Mouse (Mus musculus) kidney, postnatal 36 days (tissue): Measurements from ENCODE around the gene Sfxn5.

Source experiments
- DNase-seq, 2 experiments: peaks; one replicate each; pipeline ENCODE4 v3.0.0; 2021 to 2022; ENCODE audit warnings: mixed read lengths in 2 of 2

Sfxn5 gene

DNA sequence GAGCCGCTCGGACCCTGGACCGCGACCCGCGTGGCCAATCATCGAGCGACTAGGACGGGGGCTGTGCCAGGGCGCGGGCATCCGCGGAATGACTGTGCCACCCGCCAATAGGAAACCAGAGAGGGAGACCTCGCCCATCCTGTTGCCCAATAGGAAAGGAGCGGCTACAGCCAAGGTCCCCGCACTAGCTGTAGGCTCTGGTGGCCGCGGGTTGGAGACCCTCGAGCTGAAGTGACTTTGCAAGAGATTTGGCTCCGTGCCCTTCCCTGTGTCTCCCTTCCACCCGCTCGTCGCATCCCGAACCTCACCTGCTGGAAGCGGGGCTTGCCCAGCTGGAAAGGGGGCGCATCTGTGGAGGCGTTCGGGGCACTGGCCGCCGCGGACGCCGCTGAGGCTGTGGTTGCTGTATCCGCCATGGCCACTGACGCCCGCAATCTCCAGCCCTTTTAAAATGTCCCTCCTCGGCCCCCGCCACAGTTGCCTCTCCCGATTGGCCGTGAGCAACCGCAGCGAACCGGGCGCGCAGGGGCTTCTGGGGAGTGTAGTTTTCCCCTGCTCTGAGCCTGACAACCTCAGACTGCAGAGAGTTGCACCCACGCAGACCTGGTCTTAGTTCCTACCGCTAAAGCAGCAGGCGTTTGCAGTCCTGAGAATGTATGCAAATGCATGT is at the start of gene Sfxn5:
TSS of gene Sfxn5 (minus strand) at position 423 of the 670 bp plus-strand sequence.
- peak; percentile 96 to 98 for DNase-seq

- no peak for DNase-seq
Measured at GRCm38 (mm10) chr6:85382791-85383190, 49.6 kb upstream of the Sfxn5 start.

GRCm38 (mm10) chr6:85381648-85382020 is 48.4 kb upstream of the Sfxn5 start:
- no peak for DNase-seq

GRCm38 (mm10) chr6:85380901-85381647 is 47.9 kb upstream of the Sfxn5 start:
- no peak for DNase-seq

DNA sequence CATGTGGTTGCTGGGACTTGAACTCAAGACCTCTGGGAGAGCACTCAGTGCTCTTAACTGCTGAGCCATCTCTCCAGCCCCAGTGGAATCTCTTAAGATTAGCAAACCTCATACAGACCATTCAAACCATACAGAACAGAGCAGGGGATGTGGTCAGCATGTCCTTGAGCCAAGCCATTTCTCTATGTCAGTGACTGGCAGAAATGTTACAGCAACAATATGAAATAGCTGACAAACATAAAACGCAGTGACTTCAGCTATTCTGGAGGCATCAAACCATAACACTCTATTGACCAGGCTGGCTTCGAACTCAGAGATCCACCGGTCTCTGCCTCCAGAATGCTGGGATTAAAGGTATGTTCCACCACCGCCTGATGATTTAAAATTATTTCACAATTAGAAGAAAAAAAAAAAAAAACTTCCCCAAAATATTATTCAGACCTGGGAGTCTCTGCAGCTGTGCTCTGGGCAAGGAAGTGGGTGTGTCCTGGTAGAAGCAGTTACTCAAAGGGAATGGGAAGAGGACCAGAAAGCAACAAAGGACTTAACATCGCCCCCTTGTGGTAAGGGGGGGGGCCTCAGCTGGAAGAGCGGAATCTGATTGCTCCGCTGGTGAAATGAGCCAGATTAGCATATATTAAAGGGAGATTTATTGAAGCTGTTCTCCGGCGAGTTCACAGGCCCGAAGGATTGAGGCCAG is 47.1 kb upstream of the Sfxn5 start:
- peak; percentile 91 for DNase-seq

DNA sequence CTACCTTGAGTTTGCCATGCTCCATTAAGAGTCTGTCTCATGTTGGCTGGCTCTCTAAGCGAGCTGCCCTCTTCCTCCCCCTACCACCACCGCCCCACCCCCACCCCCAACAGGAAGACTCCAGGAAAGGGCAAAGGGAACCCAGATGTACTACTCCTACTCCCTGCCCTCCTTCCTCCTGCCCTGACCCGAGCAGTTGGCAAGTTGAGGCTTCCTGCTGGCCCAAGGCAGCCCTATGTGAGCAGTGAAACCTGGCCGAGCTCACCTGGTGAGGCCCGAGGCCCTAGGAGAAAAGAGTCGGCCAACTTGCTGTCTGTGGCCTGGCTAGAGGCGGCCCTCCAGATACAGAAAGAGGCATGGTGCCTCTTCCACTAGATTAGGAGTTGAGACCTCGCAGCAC is 45.4 kb upstream of the Sfxn5 start:
- DNase-seq = peak in 1 of 2 experiments; percentile 53

DNA sequence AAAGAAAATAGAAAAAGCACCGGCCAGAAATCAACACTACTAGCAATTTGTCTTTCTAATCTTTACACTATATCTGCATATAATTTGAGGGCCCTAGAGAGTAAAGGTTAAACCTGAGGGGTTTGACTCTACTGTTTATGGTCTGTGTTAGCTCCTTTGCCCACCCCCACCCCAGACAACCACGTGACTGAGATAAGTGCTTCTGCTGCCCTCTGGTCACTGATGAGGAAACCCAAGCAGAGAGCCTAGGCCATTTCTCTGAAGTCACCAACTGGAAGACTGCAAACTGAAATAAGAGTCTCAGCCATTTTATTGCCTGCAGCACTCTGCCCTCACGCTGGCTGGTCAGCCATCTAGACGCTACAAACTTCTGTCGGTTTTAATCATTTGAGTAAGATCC is 44.7 kb upstream of the Sfxn5 start:
- DNase-seq = no peak

DNA sequence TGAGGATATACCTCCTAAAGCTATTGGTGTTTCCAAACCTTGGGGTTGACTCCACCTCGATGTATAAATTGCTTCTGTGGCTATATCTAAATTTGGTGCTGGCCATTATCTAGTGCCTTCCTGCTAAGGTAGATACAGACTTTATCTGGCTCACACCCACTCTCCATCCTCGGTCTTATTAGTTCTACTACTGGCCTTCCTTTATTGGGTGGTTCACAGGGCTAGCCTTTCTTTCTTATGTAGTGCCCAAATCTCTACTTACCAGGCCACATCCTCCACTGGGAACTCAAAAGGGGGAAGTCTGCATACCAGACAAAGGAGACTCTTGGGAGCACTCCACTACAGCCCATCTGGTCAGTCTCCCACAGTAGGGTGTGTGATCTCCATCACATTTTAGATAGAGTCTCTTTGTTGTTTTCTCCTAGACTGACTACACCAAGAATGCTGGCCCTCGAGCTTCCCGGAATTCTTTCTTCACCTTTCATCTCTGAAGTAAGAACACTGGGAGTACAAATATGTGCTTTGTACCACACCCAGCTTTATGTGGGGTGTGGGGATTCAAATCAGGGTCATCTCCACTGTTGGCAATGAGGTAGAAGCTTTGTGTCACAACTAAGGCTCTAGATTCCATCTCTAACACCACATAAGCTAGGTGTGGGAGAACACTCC is 44.0 kb upstream of the Sfxn5 start:
- DNase-seq = no peak

DNA sequence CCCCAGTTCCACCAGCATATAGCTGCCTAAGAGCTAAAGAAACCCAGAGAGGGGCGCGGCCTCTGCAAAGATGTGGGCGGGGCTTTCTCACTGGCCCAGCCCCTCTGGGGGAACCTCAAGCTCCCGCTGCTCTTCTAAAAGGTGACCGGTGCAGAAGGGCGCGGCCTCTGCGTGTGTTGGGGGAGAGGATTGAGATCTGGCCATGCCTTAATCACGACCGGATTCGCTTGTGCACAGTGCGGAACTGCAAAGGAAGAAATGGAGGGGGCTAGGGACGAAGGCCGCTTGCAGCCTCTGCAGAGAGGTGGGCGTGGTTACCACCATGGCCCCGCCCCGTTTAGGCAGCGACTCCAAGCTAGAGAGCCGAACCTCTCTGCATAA is 41.5 kb upstream of the Sfxn5 start:
- peak; percentile 98 to 100 for DNase-seq

DNA sequence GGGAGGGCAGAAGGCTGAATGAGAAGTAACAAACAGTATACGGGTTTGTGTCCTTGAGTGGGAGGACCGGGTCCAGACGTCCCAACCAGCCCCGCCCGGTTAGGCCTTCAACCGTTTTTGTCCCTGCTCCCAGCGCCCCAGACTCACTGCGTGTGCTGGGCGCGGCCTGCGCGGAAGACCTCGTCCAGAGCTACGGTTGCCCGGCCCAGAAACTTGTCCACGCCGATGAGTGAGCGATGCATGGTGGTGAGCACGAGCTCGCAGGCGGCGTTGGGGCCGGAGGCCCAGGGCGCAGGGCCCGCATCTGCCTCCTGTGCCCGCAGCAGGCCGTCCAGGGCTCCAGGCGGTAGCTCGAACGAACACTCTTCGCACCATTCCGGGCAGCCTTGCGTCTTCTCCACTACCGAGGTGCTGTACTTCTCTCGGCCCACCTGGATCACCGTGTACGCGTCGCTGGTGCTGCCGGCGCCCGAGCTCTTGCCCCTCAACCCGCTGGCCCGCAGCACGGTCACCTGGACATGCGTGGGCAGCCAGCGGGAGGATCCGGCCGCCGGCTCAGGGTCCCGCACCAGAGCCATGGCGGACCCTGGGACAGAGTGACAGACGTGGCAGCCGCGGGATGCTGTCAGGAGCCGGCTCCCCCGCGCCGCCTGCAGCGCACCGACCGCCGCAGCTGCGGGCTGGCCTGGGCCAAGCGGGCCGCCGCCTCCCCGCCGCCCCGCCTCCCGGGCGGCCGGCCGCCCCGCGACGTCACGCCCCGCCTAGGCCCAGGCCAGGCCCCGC is 40.9 kb upstream of the Sfxn5 start, which contains the start of gene Rab11fip5:
TSS of gene Rab11fip5 (minus strand) at position 684 of the 783 bp plus-strand sequence.
- DNase-seq = peak in 1 of 2 experiments; percentile 67

DNA sequence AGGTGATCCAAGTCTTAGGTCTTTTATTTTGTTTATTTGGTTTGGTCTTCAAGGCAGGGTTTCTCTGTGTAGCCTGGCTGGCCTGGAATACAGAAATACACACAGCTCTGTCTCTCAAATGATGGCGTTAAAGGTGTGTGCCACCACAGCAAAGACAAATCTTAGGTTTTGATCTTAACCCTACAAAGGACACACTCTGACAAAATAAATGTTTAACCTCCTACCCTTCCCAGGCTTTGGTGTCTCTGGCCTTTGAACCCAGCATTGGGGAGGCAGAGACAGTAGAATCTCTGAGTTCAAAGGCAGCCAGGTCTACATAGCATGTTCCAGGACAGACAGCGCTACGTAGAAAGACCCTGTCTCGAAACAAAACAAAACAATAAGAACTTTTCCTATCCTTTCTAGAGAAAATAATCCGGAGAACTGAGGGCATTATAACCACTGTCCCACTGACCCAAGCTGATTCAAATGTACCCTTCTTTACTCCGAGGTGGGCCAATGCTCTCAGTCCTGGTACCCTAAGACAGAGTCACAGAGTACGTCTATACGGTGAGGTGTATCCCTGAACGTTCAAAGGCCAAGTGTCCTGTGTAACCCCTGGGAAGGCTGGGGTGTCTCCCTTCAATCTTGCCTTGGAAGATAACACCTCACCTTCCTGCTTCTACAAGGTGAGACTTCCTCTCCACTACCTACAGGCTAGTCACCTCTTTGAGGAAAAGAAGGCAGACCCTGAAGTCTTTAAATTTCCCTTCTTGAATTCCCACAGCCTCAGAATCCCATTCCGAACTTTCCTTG is 40.0 kb upstream of the Sfxn5 start:
- peak in 1 of 2 experiments; percentile 38 for DNase-seq

DNA sequence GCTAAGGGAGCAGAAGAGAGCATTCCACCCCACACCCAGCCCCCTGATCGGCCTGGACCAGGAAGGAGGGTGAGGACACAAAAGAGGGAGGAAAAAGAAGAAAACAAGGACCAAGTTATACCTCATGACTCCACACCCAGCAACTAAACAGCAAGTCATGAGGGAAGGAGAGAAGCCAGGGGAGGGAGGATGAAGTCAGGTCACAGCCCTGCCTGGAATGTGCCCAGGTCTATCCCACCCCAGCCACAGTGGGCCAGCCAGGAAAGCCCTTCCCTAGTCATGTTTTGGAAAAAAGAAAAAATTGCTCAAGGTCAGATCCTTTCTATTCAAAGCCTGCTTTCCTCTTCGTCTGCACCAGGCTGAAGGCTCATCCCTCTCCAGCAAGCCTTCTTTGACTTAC is 39.3 kb upstream of the Sfxn5 start:
- DNase-seq = peak in 1 of 2 experiments; percentile 48

- DNase-seq = no peak
Measured at GRCm38 (mm10) chr6:85371859-85372405, 38.7 kb upstream of the Sfxn5 start.

DNA sequence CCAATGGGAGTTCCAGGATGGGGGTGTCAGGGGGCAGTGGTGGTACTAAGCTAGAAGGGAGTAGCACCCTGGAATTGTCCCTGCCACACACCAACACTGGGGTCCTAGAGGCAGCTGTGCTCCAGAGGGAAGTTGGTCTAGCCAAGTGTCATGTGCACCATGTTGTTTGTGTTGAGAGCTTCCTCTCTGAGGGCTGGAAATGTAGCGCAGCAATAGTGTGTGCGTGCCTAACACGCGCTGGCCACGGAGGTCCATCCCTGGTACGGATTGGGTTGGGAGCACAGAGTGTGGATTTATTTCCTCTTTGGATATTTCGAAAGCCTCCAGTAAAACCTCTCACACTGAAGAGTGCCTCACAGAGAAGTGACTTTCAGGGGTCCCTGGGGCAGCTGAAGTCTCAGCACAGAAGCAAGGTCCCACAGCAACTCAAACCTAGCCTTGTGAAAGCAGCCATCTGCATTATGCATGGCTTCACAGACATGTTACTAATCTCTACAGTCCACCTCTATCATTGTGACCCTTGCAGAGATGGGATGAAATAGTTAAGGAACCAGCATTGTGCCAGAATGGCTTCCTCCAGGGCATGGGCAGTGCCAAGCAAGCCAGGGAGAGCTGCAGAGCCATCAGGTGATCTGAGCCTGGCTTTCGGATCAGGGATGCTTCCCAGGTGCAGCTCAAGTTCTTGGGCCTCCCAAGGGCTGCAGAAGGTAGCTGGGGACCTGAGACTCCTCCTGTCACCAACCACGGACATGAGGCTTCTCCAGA is 37.6 kb upstream of the Sfxn5 start:
- DNase-seq = no peak

- DNase-seq = no peak
Measured at GRCm38 (mm10) chr6:85370041-85370440, 36.8 kb upstream of the Sfxn5 start.

DNA sequence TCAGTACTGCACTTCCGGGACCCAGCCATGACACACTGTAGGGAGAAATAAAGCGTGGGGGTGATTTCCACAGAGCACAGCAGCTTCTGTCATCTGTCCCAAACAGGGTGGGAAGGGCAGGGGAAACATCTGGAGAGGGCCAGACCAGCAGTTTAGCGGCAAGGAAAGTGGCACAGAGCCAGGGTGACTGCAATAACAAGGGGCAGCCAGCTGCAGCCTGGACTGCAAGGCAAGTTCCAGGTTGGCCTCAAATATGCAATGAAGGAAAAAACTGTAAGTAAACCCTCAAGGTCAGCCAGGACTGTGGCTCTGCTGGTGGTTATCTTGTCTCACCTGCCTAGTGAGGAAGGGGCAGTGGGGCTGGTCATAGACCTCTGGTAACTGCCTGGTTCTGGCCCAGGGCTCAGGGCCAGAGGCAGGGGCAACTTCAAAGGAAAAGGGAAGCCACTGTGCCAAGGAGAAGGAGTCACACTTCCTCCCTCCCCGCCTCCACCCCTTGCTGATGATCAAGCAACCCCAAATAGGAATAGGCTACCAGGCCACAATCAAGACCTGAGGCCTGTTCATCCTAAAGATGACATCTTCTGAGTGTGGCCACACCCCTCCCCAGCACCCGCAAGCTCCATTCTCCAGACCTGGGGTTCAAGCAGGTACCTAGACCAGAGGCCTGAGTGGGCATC is 36.1 kb upstream of the Sfxn5 start:
- peak; percentile 80 to 84 for DNase-seq

GRCm38 (mm10) chr6:85368722-85369121 is 35.5 kb upstream of the Sfxn5 start:
- peak; percentile 57 to 69 for DNase-seq

DNA sequence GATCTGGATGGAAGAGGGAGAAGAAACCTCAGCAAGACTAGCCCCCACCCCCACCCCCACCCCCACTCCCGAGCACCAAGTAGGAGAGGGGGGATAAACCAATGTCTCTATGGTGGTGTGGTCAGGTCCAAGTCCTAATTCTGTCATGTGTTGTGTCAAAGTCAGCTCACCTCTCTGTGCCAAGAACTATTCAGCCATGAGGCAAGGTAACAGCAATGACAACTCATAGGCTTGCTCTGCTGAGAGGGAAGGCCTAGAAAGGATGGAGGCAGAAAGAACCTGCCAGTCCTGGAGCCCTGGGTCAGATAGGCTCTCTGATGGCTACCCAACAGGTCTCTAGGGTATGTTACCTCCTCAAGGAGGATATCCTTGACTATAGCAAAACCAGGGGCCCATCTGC is 34.9 kb upstream of the Sfxn5 start:
- DNase-seq = peak in 1 of 2 experiments; percentile 45

DNA sequence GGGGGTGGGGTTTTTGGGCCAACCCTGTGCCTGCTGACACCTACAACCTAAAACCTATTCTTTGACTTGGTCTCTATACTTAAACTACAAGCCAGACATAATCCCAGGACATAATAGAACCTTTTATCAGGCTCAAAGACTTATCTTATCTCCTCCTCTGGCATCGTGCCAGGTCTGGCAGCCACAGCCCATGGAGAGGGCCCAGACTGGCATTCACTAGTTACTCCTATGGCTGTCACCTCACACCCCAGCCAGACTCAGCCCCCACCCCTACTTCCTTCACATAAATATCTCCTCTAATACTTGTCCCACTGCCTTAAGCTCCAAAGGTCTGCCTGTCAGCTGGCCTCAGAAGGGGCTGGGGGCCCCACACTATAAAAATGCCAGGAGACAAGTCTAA is 33.2 kb upstream of the Sfxn5 start:
- peak in 1 of 2 experiments; percentile 41 for DNase-seq

GRCm38 (mm10) chr6:85364439-85364838 is 31.2 kb upstream of the Sfxn5 start:
- peak in 1 of 2 experiments; percentile 42 for DNase-seq
